Mouse (Mus musculus): ENCODE measurements around the gene Galnt14. TPM values are rescaled to one million over a fixed set of nuclear protein-coding genes. Genes with fewer than 3 reads are reported as not detected.

The Galnt14 gene
- total RNA-seq, 2 experiments from 2014 or later: not detected

GRCm38 (mm10) chr17:73703571-73703970 is 6.7 kb downstream of the Galnt14 start:
- intact Hi-C loops (cut with DNase I): no loop called here
- DNase-seq: no peak
- TF ChIP-seq CTCF (IDR thresholded peaks at IDR 0.05): no peak

GRCm38 (mm10) chr17:73701016-73701415 is 9.2 kb downstream of the Galnt14 start:
- Histone ChIP-seq H3K27ac (no peak overlapping the region), H3K4me3 (no peak overlapping the region)
- TF ChIP-seq CTCF (IDR thresholded peaks at IDR 0.05): no peak
- DNase-seq: no peak
- intact Hi-C loops (cut with DNase I): no loop called here

More at GRCm38 (mm10) chr17:73703571-73703970, 6.7 kb downstream of the Galnt14 start:
- H3K4me3 ChIP-seq: no peak overlapping the region
- H3K27ac ChIP-seq: no peak overlapping the region

DNA sequence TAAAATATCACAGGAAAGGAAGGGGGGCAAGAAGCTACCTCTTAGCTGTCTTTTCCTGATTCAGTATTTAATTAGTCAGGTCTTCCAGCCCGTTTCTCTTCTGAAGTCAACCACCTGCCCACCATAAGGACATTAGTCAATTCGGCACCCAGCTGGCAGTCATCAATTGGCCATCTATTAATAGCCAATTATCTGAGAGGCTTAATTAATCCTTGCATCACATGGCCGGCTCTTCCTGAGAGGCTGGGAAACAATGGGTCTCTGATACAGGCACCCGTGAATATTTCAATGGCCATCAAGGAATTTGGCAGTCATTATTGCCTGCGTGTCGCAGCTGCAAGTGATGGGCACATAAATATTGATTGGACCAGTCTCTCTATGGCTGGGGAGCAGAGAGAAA is 10.4 kb downstream of the Galnt14 start:
- H3K27ac ChIP-seq: no peak overlapping the region
- no peak for DNase-seq
- no peak overlapping the region for H3K4me3 ChIP-seq
- TF ChIP-seq CTCF (IDR thresholded peaks at IDR 0.05): no peak
- intact Hi-C loops (cut with DNase I): no loop called here

- no peak overlapping the region for H3K4me3 ChIP-seq
- TF ChIP-seq CTCF (IDR thresholded peaks at IDR 0.05): no peak
- intact Hi-C loops (cut with DNase I): no loop called here
- DNase-seq: no peak
- H3K27ac ChIP-seq: no peak overlapping the region
These were observed 15.9 kb downstream of the Galnt14 start for GRCm38 (mm10) chr17:73694206-73694952.

DNA sequence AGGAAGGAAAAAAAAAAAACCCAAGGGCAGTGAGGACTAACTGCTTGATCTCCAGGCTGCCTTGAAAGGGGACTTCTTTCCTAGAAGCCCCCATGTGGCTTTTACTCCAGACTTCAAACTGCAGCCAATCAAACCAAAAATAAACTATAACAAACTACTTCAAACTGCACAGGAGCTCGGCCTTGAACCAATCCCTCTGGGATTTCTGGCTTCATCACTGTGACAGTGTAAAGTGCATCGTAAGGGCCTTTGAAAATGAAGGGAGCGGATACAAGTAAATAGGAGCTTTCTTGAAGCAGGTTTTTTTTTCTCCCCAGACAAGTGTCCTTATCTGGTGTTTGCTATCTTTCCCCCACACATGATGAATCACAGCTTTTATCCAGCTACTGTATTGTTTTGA is 22.0 kb downstream of the Galnt14 start:
- TF ChIP-seq CTCF (IDR thresholded peaks at IDR 0.05): no peak
- DNase-seq: no peak
- Histone ChIP-seq H3K27ac (no peak overlapping the region), H3K4me3 (no peak overlapping the region)
- intact Hi-C loops (cut with DNase I): no loop called here

DNA sequence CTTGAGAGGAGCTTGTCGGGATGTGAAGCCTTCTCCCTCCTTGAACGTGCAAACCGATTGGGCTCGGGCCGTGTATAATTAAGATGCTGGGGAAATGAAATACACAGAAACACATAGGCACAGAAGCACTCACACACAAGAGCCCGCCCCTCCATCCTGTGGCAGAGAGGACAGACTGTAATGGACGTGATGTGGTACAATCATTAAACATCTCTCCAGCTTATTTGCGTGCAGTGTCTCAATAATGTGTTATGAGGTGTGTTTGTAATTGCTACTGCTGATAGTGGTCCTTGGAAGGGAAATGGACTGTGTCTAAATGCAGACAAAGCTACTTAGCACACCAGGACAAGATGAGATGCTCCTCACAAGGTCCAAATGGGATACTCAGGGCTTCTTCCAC is 24.0 kb downstream of the Galnt14 start:
- intact Hi-C loops (cut with DNase I): no loop called here
- TF ChIP-seq CTCF (IDR thresholded peaks at IDR 0.05): no peak
- DNase-seq: no peak
- Histone ChIP-seq H3K27ac (no peak overlapping the region), H3K4me3 (no peak overlapping the region)

- Histone ChIP-seq H3K4me3 (no peak overlapping the region), H3K27ac (no peak overlapping the region)
- DNase-seq: no peak
- no peak for TF ChIP-seq CTCF (IDR thresholded peaks at IDR 0.05)
- intact Hi-C loops (cut with DNase I): no loop called here
These were observed 25.5 kb downstream of the Galnt14 start for GRCm38 (mm10) chr17:73684746-73685145.

DNA sequence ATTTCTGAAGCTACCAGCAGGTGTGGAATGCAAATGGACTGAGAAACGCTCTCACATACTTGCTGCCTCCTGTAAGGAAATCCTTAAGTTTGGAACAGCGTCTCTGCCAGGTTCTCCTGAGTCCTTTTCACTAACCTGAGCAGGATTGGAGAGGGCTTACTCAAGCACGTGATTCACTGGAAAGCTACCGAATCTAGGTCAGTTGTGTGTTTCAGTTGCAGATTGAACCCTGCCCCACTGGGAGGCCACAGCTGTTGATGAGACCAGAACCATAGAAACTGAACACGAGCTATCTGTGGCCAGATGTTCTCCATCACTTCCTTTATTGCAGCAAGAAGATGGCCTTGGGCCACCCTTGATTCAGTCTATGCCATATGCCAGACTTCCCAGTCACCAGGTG is 38.3 kb downstream of the Galnt14 start:
- no peak for TF ChIP-seq CTCF (IDR thresholded peaks at IDR 0.05)
- Histone ChIP-seq H3K4me3 (no peak overlapping the region), H3K27ac (no peak overlapping the region)
- DNase-seq: no peak
- intact Hi-C loops (cut with DNase I): no loop called here

- DNase-seq: no peak
- no peak overlapping the region for H3K4me3 ChIP-seq
- no peak for TF ChIP-seq CTCF (IDR thresholded peaks at IDR 0.05)
- H3K27ac ChIP-seq: no peak overlapping the region
- intact Hi-C loops (cut with DNase I): no loop called here
These were observed 40.2 kb downstream of the Galnt14 start for GRCm38 (mm10) chr17:73670048-73670447.

DNA sequence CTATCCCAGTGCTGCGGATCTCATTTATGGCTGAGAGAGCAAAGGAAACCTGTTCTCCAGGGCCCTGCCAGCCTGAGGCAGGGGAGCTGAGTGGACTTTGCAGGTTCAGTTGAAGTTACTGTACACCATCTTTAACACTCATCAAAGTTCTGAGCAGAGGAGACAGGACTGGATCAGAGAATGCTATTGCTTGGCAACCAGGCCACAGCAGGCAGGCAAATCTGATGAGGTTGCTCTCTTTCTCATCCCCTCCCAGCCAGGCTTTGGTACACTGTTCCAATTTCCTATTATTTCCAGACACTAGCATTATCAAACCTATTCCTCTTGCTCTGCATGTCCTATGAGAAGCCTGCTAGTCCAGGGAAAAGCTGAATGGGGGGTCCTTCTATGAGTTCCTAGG is 41.3 kb downstream of the Galnt14 start:
- intact Hi-C loops (cut with DNase I): no loop called here
- Histone ChIP-seq H3K27ac (no peak overlapping the region), H3K4me3 (no peak overlapping the region)
- no peak for TF ChIP-seq CTCF (IDR thresholded peaks at IDR 0.05)
- DNase-seq: no peak

- Histone ChIP-seq H3K4me3 (no peak overlapping the region), H3K27ac (no peak overlapping the region)
- intact Hi-C loops (cut with DNase I): no loop called here
- TF ChIP-seq CTCF (IDR thresholded peaks at IDR 0.05): no peak
- no peak for DNase-seq
These were observed 47.0 kb downstream of the Galnt14 start for GRCm38 (mm10) chr17:73663237-73663636.

DNA sequence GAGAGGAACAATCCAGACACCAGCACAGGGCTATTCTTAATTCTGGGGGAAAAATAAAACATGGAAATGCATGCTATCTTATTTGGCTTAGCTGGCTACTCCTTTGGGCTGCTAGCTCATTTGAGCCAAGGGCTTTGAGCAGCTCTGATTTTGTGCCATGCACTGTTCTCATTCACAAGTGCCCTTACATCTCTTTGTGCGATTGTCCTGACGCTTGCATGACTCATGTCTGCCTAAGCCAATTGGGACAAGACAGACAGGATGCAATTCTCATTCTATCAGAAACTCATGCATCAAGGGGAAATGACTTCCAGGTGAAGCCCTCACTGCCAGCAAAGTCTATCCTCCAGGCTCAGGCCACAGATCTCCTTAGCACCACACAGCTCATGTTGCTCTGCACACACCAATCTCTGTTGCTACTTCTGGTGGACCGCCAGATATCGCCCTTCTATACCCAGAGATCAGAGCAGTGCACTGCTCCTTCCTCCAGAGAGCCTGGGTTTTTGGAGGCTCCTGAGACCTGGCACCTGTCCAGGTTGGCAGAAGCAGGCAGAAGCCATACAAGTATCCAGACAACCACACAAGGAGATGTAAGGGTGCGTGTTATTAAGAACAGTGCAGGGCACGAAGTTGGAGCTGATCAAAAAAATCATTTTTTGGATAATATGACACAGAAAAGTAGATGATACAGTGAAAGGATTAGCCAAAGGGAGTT is 51.4 kb downstream of the Galnt14 start:
- Histone ChIP-seq H3K27ac (no peak overlapping the region), H3K4me3 (no peak overlapping the region)
- DNase-seq: no peak
- no peak for TF ChIP-seq CTCF (IDR thresholded peaks at IDR 0.05)
- intact Hi-C loops (cut with DNase I): no loop called here

DNA sequence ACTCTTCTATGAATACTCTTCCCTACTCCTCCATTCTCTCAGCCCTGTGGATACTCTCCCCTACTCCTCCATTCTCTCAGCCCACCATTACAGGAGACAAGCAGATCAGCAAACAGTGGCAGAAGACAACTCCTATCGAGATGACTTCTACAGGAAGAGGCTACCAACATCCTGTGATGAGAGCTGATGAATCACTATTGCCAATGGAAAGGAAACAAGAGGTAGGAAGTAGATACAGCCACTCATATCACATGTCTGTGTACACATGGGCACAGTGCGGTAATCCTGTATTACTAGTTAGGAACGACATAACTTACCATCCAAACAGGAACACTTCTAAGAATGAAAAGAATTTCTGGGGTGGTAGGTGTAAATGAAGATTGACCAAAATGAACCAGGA is 53.9 kb downstream of the Galnt14 start:
- DNase-seq: no peak
- intact Hi-C loops (cut with DNase I): no loop called here
- Histone ChIP-seq H3K4me3 (no peak overlapping the region), H3K27ac (no peak overlapping the region)
- TF ChIP-seq CTCF (IDR thresholded peaks at IDR 0.05): no peak

DNA sequence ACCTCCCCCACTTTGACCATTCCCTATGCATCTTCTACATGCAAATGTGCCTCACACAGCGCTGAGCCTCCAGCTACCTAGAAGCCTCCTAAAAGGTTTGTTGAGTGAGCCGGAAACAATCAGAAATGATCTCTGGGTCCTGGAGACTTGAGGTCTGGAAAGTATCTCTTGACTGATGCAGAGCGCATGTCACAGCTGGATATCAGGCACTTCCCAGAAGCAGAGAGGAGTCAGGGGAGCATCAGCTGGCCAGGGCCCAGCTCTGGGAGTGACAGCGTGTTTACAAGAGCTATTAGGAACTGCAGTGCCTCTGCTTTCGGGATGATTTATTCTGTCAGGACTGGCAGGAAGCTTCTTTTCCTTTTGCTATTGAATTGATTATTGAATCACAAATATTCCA is 56.0 kb downstream of the Galnt14 start:
- H3K27ac ChIP-seq: no peak overlapping the region
- no peak overlapping the region for H3K4me3 ChIP-seq
- no peak for TF ChIP-seq CTCF (IDR thresholded peaks at IDR 0.05)
- no peak for DNase-seq
- intact Hi-C loops (cut with DNase I): no loop called here
